ENCODE assay signal across 18 mouse cellular contexts in the genomic region with DNA sequence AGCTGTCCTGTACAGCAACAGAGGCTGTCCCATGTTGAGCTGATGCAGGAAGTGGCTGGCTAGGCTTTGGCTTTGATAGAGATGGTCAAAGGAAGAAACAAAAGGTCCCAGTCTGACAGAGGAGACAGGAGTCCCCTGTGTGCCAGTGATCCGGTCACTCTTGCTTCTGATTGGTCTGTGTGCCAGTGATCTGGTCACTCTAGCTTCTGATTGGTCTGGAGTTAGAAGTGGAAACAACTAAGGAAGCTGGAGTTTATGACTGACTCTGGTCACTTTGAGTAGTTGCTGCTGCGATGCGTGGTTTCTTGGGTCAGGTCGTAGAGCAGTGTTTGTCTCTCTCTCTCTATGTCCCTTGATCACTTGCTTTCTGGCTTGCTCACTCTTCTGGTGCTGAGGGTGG. TPM values are rescaled to one million over a fixed set of nuclear protein-coding genes. Genes with fewer than 3 reads are reported as not detected.
"Had no signal": no experiment of that assay in that cellular context is flagged by ENCODE, and none has a peak within 500 bp of the region (broad histone marks: within the 10 kb centered on the region; RNA-seq: fewer than 3 reads in every experiment).

No protein-coding gene starts in this region.

- ATAC-seq: hindbrain, embryonic 16.5 days; inflammation-experienced regulatory T-cells, adult 6 months; intestine, postnatal 0 days; liver, embryonic 12.5 days had no signal

- DNase-seq: gastrocnemius, adult 2 months; gastrocnemius, postnatal 10 days; gastrocnemius, postnatal 25 days; heart, adult 18-20 months; heart, postnatal 10 days; heart, postnatal 4 days; kidney, adult 8-10 months; kidney, postnatal 10 days; kidney, postnatal 4 days; layer of hippocampus, postnatal 36 days; left cerebral cortex, postnatal 4 days had no signal

RNA-seq across cellular contexts. Expression of gene Gcgr, which starts 28.8 kb away (rescaled TPM):
- total RNA-seq: granulocyte monocyte progenitor cell, adult 5-6 weeks; layer of hippocampus, adult 2 months; left cerebral cortex, postnatal 25 days had no signal
- polyA plus RNA-seq: inflammation-experienced regulatory T-cells, adult 6 months had no signal
